Mouse (Mus musculus) embryo, embryonic 10.5 days (tissue): ENCODE results near the gene Syne2.
A peak's percentile ranks its signal among the peaks of the same experiment; 100 is the strongest.
"Not testable (repeated sequence)": the region's sequence is repeated elsewhere in the genome, so short reads cannot be mapped to it uniquely, and the experiment has no call there.

Source experiments
- DNase-seq: peaks from one replicate; pipeline ENCODE4 v3.0.0-alpha.2; 2015; ENCODE audit warnings: low spot score

Syne2 gene

GRCm38 (mm10) chr12:76102621-76103020, 284.7 kb downstream of the Syne2 start:
- DNase-seq, result no peak

GRCm38 (mm10) chr12:76104596-76105351, 286.8 kb downstream of the Syne2 start:
- DNase-seq, result no peak

GRCm38 (mm10) chr12:76109646-76110405, 291.9 kb downstream of the Syne2 start:
- no peak for DNase-seq

- no peak for DNase-seq
Measured at GRCm38 (mm10) chr12:76111046-76111445, 293.1 kb downstream of the Syne2 start.

- no peak for DNase-seq
Measured at GRCm38 (mm10) chr12:76116577-76116976, 298.6 kb downstream of the Syne2 start.

- DNase-seq, result peak; percentile 57
Measured at GRCm38 (mm10) chr12:76117632-76118153, 299.8 kb downstream of the Syne2 start.

- no peak for DNase-seq
Measured at GRCm38 (mm10) chr12:76123223-76123622, 305.3 kb downstream of the Syne2 start.

- no peak for DNase-seq
Measured at GRCm38 (mm10) chr12:76128306-76128705, 310.4 kb downstream of the Syne2 start.

- no peak for DNase-seq
Measured at GRCm38 (mm10) chr12:76128831-76129230, 310.9 kb downstream of the Syne2 start.

- peak; percentile 64 for DNase-seq
Measured at GRCm38 (mm10) chr12:76130281-76130680, 312.3 kb downstream of the Syne2 start.

GRCm38 (mm10) chr12:76130891-76131290, 313.0 kb downstream of the Syne2 start:
- DNase-seq, result no peak

GRCm38 (mm10) chr12:76132591-76132990, 314.7 kb downstream of the Syne2 start:
- no peak for DNase-seq

- not testable (repeated sequence) for DNase-seq
Measured at GRCm38 (mm10) chr12:76133081-76133480, 315.1 kb downstream of the Syne2 start.

GRCm38 (mm10) chr12:76136701-76137100, 318.8 kb downstream of the Syne2 start:
- DNase-seq, result no peak

- DNase-seq, result peak; percentile 25
Measured at GRCm38 (mm10) chr12:76152389-76152788, 334.5 kb downstream of the Syne2 start.
